Mouse (Mus musculus): Measurements from ENCODE around the gene Zcchc2.

GRCm38 (mm10) chr1:106063591-106064170 lies 73.5 kb downstream of the Zcchc2 start:
- TF ChIP-seq CTCF (conservative IDR thresholded peaks at IDR 0.05; ENCODE audit: low read length) (no peak), POU5F1 (IDR thresholded peaks at IDR 0.05; ENCODE audit: borderline replicate concordance, low read length) (no peak)
